Comparison of ENCODE assay signal across 7 mouse cellular contexts in genomic region chr15:86089991-86090529, GRCm38 (mm10). TPM values are rescaled to one million over a fixed set of nuclear protein-coding genes. Genes with fewer than 3 reads are reported as not detected.
DNase-seq lines count a peak whose midpoint lies in the region; ATAC-seq and TF ChIP-seq lines count a peak whose summit lies in the region.

No protein-coding gene starts in this region.

- no peak overlapping the region for H3K27ac ChIP-seq in embryonic facial prominence, embryonic 14.5 days (replicated peaks; ENCODE audit: low read depth, low read length)
- H3K27ac ChIP-seq in heart, embryonic 14.5 days (replicated peaks in 1 of 2; ENCODE audit: control insufficient read depth in 1 of 2, insufficient read depth in 1 of 2, low read depth in 2 of 2, low read length in 2 of 2) = peak overlapping the region; percentile 67 to 75
- peak overlapping the region; percentile 84 for H3K27ac ChIP-seq in kidney, postnatal 0 days
- peak overlapping the region; percentile 32 for H3K27ac ChIP-seq in midbrain, embryonic 13.5 days

- ATAC-seq in embryonic facial prominence, embryonic 14.5 days (ENCODE audit: low read depth) = no peak
- peak; percentile 45 for ATAC-seq in heart, embryonic 14.5 days (ENCODE audit: insufficient number of reproducible peaks, insufficient read depth, low FRiP score, low read depth)
- peak; percentile 84 for ATAC-seq in kidney, postnatal 0 days (replicated peaks; ENCODE audit: low FRiP score, low read depth)
- ATAC-seq in midbrain, embryonic 13.5 days = no peak

- no peak overlapping the region for H3K4me2 ChIP-seq in embryonic facial prominence, embryonic 14.5 days (ENCODE audit: low read depth, low read length)
- no peak overlapping the region for H3K4me2 ChIP-seq in heart, embryonic 14.5 days (ENCODE audit: low read length)
- 0 out of 2 replicates have a peak overlapping the region, but pooled peaks have one; percentile 3 for H3K4me2 ChIP-seq in kidney, postnatal 0 days (ENCODE audit: low read length)
- no peak overlapping the region for H3K4me2 ChIP-seq in midbrain, embryonic 13.5 days (replicated peaks)

- H3K4me3 ChIP-seq in embryonic facial prominence, embryonic 14.5 days (ENCODE audit: low read depth, low read length) = no peak overlapping the region
- no peak overlapping the region for H3K4me3 ChIP-seq in heart, embryonic 14.5 days (ENCODE audit: control insufficient read depth in 1 of 2, insufficient read depth in 1 of 2, low read depth in 1 of 2, low read length in 2 of 2)
- H3K4me3 ChIP-seq in kidney, postnatal 0 days (replicated peaks; ENCODE audit: low read depth, low read length) = no peak overlapping the region
- H3K4me3 ChIP-seq in midbrain, embryonic 13.5 days (replicated peaks) = no peak overlapping the region

- no peaks in the 10 kb centered on the region for H3K27me3 ChIP-seq in embryonic facial prominence, embryonic 14.5 days (replicated peaks; ENCODE audit: control insufficient read depth, insufficient read depth, low read length)
- no peaks in the 10 kb centered on the region for H3K27me3 ChIP-seq in heart, embryonic 14.5 days (ENCODE audit: control insufficient read depth, insufficient read depth, low read length)
- no peaks in the 10 kb centered on the region for H3K27me3 ChIP-seq in kidney, postnatal 0 days (ENCODE audit: insufficient read depth, low read length)
- H3K27me3 ChIP-seq in midbrain, embryonic 13.5 days = no peaks in the 10 kb centered on the region

- H3K9ac ChIP-seq in embryonic facial prominence, embryonic 14.5 days (ENCODE audit: low read depth, low read length) = no peak overlapping the region
- no peak overlapping the region for H3K9ac ChIP-seq in heart, embryonic 14.5 days (ENCODE audit: low read length)
- H3K9ac ChIP-seq in kidney, postnatal 0 days (ENCODE audit: low read depth, low read length) = no peak overlapping the region
- no peak overlapping the region for H3K9ac ChIP-seq in midbrain, embryonic 13.5 days (replicated peaks)

- peak; percentile 54 for DNase-seq in adrenal gland, postnatal 25 days
- peak; percentile 62 for DNase-seq in embryonic facial prominence, embryonic 14.5 days (ENCODE audit: low spot score)
- DNase-seq in kidney, postnatal 0 days (ENCODE audit: low spot score) = peak; percentile 99
- no peak for DNase-seq in frontal cortex, postnatal 25 days (ENCODE audit: low spot score in 2 of 2)
- no peak for DNase-seq in right cerebral cortex, postnatal 4 days

- no peak for TF ChIP-seq CTCF in kidney, postnatal 0 days (IDR thresholded peaks at IDR 0.05; ENCODE audit: low read depth)

- WGBS in embryonic facial prominence, embryonic 14.5 days = 45% methylated on average over 11 of the region's 11 CpGs
- WGBS in heart, embryonic 14.5 days = 57% methylated on average over 11 of the region's 11 CpGs
- WGBS in kidney, postnatal 0 days = 11% methylated on average over 11 of the region's 11 CpGs
- 68% methylated on average over 11 of the region's 11 CpGs for WGBS in midbrain, embryonic 13.5 days

- H3K9me3 ChIP-seq in embryonic facial prominence, embryonic 14.5 days (ENCODE audit: control insufficient read depth, low read length) = no peaks in the 10 kb centered on the region
- H3K9me3 ChIP-seq in heart, embryonic 14.5 days (ENCODE audit: control insufficient read depth, low read length) = no peaks in the 10 kb centered on the region
- no peaks in the 10 kb centered on the region for H3K9me3 ChIP-seq in kidney, postnatal 0 days (replicated peaks; ENCODE audit: low read length)
- H3K9me3 ChIP-seq in midbrain, embryonic 13.5 days = no peaks in the 10 kb centered on the region

- peaks cover 10% of the 10 kb centered on the region; the same call in 1 of the 2 replicates for H3K36me3 ChIP-seq in embryonic facial prominence, embryonic 14.5 days (ENCODE audit: control insufficient read depth, insufficient read depth, low read length)
- peaks cover 21% of the 10 kb centered on the region for H3K36me3 ChIP-seq in heart, embryonic 14.5 days (ENCODE audit: control insufficient read depth, insufficient read depth, low read length)
- H3K36me3 ChIP-seq in kidney, postnatal 0 days (ENCODE audit: insufficient read depth, low read length) = no peaks in the 10 kb centered on the region
- H3K36me3 ChIP-seq in midbrain, embryonic 13.5 days = peaks cover 23% of the 10 kb centered on the region

- H3K4me1 ChIP-seq in embryonic facial prominence, embryonic 14.5 days (ENCODE audit: control insufficient read depth, insufficient read depth, low read length) = peaks cover 23% of the 10 kb centered on the region
- H3K4me1 ChIP-seq in heart, embryonic 14.5 days (ENCODE audit: control insufficient read depth in 2 of 2, insufficient read depth in 2 of 2, low read length in 2 of 2) = peaks cover 51 to 56% of the 10 kb centered on the region in 2 experiments
- peaks cover 63% of the 10 kb centered on the region for H3K4me1 ChIP-seq in kidney, postnatal 0 days (replicated peaks; ENCODE audit: insufficient read depth, low read length)
- H3K4me1 ChIP-seq in midbrain, embryonic 13.5 days (replicated peaks) = peaks cover 62% of the 10 kb centered on the region

RNA-seq across cellular contexts. Expression of gene Gramd4, which starts 32.6 kb away (rescaled TPM):
- 10.1 and 17.4 TPM in 2 replicates for total RNA-seq in adrenal gland, postnatal 25 days (2021)
- 7.6 and 10.8 TPM in 2 replicates for polyA plus RNA-seq in embryonic facial prominence, embryonic 14.5 days (2014; fragmentation: Nextera tagmentation; extraction: Ambion mirVana)
- polyA plus RNA-seq in heart, embryonic 14.5 days (2014; fragmentation: Nextera tagmentation; extraction: Ambion mirVana) = 9.7 and 10.9 TPM in 2 replicates
- 13.3 and 13.5 TPM in 2 replicates for polyA plus RNA-seq in kidney, postnatal 0 days (2015; fragmentation: Nextera tagmentation; extraction: Ambion mirVana)
- 31.3 and 34.3 TPM in 2 replicates for polyA plus RNA-seq in midbrain, embryonic 13.5 days (2015; fragmentation: Nextera tagmentation; extraction: Ambion mirVana)

RNA-seq across cellular contexts. Expression of gene Celsr1, which starts 56.5 kb away (rescaled TPM):
- 6.9 and 8.7 TPM in 2 replicates for total RNA-seq in adrenal gland, postnatal 25 days (2021)
- polyA plus RNA-seq in embryonic facial prominence, embryonic 14.5 days (2014; fragmentation: Nextera tagmentation; extraction: Ambion mirVana) = 5.5 TPM in 2 replicates
- 2.8 and 3.1 TPM in 2 replicates for polyA plus RNA-seq in heart, embryonic 14.5 days (2014; fragmentation: Nextera tagmentation; extraction: Ambion mirVana)
- 2.9 TPM in 2 replicates for polyA plus RNA-seq in kidney, postnatal 0 days (2015; fragmentation: Nextera tagmentation; extraction: Ambion mirVana)
- polyA plus RNA-seq in midbrain, embryonic 13.5 days (2015; fragmentation: Nextera tagmentation; extraction: Ambion mirVana) = 2.0 and 2.7 TPM in 2 replicates

Comparison
In these comparisons a context has a peak if more than half of its experiments do, and no peak if none do; other contexts are left out.
1. DNase-seq: peak in adrenal gland, postnatal 25 days (single experiment), embryonic facial prominence, embryonic 14.5 days (single experiment) and kidney, postnatal 0 days (single experiment); none in frontal cortex, postnatal 25 days (0 of 2) and right cerebral cortex, postnatal 4 days (single experiment).
2. ATAC-seq: peak in heart, embryonic 14.5 days (single experiment) and kidney, postnatal 0 days (single experiment); none in embryonic facial prominence, embryonic 14.5 days (single experiment) and midbrain, embryonic 13.5 days (single experiment).